Mouse (Mus musculus) ES-E14 (cell line): ENCODE measurements around the gene Cuedc1.

ENCODE experiments used
- CHD2 ChIP-seq: IDR thresholded peaks from 2 replicates; pipeline ENCODE4 v1.6.1; 2014; ENCODE audit warnings: mild to moderate bottlenecking, low read depth, low read length, inconsistent platforms
- HCFC1 ChIP-seq: IDR thresholded peaks from 2 replicates; pipeline ENCODE4 v1.6.1; 2012; ENCODE audit warnings: low read length, inconsistent platforms, borderline replicate concordance; ENCODE audit not compliant: insufficient read depth
- MAFK ChIP-seq: IDR thresholded peaks from 2 replicates; pipeline ENCODE4 v1.6.1; 2014; ENCODE audit warnings: mild to moderate bottlenecking, low read depth, low read length, inconsistent platforms; ENCODE audit not compliant: insufficient read depth
- ZC3H11A ChIP-seq: IDR thresholded peaks from 2 replicates; pipeline ENCODE4 v1.6.1; 2012; ENCODE audit warnings: low read depth, mild to moderate bottlenecking, inconsistent platforms, low read length, borderline replicate concordance
- ZNF384 ChIP-seq: IDR thresholded peaks from 2 replicates; pipeline ENCODE4 v1.6.1; 2012; ENCODE audit warnings: low read depth, low read length, inconsistent platforms

DNA sequence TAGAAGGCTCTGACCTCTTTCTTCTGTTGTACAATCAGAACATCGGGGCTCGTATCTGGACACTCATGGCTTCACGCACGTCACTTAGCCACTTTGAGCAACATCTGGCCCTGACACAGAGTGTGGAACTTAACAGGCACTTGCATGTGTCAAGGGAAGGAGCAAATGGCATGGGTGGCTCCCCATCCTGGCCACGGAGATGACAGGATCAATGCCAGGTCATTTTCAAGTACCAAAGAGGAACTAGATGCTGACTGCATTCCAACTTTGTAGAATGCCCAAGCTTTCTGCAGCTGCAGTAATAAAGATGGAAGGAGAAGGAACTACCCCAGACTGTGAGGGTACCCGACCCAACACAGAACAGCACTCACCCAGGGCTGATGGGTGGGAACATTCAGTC, 120.3 kb downstream of the Cuedc1 start:
- TF ChIP-seq ZNF384 (no peak), MAFK (no peak), HCFC1 (no peak), ZC3H11A (no peak), CHD2 (no peak)
